Mouse (Mus musculus) T-helper 2 cell (primary cell): Measurements from ENCODE around the gene Syn3.

Experiments
- in situ Hi-C: fragments of 300-600 bp; cut with MboI, MseI; formaldehyde crosslinking; loops from one replicate; pipeline ENCODE4 v1.15.1; 2025; ENCODE audit warnings: high pct_unique_total_duplicates

Gene Syn3

DNA sequence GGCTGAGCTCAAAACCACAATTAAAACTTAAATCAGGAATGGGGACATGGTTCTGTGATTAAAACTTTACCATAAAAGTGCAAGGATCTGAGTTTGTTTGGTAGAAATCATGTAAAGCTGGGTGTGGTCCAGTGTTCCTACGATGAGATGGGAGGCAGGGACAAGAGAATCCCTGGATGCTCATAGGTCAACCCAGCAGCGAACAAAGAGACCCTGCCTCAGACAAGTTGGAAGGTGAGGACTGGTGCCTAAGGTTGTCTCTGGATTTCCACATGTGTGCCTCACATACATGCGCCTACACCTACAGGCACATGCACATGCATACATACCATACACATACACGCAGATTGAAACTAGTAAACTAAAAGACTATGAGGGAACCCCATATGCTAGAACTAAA lies 389.9 kb downstream of the Syn3 start:
- in situ Hi-C loops, result no loop called here

DNA sequence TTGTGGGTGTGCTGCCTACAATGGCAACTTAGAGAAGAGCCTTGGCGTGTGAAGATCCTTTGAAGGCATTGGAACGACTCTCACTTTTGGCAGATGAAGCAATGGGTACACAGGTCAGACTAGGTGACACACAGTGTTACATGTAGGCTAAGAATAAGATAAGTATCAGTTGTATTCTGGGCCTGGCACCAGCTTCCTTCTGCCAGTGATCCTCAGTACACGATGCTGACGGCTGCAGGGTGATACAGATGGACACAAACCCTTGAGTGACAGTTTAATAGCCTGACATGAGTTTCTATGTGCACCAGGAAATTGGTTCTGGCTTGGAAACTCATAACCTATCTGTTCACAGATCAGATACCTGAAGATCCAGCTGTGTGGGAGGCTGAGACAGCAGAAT lies 391.0 kb downstream of the Syn3 start:
- in situ Hi-C loops, result no loop called here

DNA sequence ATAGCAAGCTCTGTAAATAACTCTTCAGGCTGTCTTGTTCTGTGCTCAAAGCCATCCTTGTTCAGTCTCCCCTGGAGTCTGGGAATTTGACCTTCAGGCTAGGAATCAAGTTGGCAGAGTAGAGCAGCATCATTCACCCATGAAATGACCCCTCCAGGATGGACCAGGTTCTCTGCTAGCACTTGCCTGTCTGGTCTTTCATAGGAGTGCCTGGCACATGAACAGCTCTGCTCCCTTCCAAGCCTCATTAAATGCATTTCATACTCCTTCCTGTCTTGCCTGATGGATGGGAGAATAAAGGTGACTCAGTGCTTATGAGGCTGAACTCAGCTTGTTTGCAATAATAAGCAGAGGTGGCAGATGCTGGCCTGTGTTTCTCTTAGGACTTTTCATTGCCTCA lies 394.7 kb downstream of the Syn3 start:
- in situ Hi-C loops, result no loop called here

DNA sequence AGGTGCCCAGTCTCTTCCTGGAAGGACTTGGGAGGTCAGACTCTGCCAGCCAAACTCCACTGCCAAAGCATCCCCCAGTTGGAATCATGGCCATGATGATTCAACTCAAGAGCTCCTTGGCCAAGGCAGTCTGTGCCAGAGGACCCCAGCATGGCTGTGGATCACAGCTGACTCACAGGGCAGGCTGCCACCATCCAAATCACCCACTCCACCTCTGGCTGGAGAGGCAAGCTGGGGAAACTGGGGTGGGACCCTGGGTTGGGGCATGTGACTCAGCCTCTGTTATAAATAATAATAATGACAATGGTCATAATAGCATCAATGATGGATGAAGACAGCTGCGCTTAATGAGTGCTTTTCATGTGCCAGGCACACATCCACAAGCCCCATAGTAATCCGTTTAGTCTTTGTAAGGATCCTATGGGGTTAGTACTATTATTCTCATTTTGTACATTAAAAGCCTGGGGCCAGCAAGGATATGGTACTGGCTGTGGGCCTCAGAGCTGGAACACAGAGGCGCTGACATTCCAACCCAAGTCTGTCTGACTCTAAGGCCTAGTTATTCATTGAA lies 398.3 kb downstream of the Syn3 start:
- in situ Hi-C loops, result no loop called here

DNA sequence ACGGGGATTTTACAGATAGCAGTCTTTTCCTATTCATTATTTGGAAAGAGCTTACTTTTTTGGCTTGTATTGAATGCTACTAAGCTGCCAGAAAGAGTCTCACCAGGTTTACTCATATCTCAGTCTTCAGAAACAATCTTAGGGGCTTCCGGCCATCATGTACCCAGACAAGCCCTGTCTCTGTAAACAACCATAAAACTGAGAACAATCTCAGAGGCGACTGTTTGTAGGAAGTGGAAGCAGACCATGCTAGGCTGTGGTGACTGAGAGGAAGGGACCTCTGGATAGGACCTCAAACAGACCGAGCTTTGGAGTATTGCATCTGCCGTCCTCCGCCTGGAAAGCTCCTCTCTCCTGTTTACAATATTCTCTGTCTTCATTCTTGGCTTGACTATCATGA lies 400.3 kb downstream of the Syn3 start:
- in situ Hi-C loops, result no loop called here

DNA sequence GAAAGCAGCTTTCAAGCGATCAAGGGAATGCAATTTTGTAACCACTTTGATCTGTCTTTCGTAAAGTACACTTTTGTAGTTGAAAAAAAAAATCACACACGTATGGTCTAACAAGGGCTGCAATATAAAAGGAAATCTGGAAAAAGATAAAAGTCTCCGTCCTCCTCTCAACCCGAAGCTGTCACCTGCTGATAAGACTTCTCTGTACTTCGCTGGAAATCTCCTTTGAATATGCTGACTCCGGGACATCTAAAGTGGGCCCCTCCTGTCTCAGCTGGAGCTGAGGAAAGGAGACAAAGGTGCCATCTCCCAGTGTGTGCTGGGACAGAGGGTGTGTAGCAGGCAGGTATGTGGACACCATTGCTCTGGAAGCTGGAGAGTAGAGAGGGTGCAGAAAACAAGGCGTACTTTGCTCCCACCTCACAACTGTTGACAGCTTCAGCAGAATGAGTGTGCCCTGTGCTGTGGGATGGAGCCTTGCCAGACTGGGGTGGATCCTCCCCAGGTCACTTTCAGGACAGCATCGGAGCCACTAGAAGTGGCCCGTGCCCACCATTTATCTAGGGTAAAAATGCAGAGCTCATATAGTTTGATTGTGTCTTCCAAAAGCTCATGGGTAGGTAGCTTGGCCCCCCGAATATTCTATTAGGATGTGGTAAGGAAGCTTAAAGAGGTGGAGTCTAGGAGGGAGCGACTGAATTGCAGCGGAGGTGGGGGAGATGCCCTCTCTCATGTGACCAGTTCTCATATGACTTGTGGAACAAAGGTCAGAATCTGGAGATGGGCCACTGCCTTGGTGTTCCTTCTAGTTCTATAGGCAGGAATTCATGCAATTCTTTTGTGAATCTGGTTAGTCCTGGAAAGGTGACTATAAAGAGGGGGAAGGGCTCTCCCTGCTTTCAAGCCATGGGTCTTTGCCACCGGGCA lies 405.3 kb downstream of the Syn3 start:
- in situ Hi-C loops, result no loop called here

DNA sequence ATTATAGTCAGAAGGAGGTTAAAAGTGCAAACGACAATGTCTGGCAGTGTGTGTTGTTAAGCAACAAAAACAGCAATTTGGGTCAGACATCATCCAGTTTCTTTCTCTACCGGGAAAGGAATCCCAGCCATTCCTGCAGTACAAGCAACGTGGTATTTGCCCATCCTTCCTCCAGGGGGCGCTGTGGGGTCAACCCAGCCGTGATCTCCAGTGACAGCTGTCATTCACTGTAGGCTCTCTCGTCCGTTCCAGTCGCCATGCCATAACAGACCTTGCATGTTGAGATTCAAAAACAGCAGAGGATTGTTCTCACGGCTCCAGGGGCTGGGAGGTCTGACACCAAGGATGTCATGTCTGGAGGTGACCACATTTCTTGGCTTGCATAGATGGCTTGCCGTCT lies 406.8 kb downstream of the Syn3 start:
- in situ Hi-C loops, result no loop called here

DNA sequence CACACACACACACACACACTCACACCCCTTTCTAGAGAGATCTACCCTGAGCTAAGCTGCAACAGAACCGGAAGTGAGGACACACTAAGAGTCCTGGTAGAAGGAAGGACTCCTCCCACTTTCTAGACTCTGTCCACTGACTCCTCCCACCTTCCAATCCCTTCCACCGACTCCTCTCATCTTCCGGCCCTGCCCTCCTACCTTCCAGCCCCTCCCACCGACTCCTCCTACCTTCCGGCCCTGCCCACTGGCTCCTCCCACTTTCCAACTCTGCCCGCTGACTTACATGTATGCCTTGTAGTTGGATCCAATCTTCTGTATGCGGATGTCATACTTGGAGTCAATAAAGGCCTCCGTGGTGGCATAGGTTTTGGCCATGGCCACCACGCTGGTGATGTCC lies 418.8 kb downstream of the Syn3 start:
- in situ Hi-C loops, result no loop called here

DNA sequence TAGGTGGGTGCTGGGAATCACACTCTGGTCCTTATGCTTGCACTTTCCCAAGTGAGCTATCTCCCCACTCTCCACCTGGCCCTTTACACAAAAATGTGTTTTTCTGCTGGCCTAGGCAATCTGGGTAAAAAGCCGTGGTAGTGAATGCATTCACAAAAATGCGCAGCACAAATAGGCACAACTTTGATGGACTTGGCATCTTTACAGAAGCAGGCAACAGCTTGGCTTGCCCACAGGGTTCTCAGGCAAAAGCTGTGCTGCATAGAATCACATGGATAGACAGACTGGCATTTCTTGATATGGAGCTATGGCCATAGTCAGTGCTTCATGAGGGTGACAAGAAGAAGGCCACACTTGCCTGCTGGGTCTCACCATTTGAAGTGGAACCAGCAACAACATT lies 419.9 kb downstream of the Syn3 start:
- in situ Hi-C loops, result no loop called here

DNA sequence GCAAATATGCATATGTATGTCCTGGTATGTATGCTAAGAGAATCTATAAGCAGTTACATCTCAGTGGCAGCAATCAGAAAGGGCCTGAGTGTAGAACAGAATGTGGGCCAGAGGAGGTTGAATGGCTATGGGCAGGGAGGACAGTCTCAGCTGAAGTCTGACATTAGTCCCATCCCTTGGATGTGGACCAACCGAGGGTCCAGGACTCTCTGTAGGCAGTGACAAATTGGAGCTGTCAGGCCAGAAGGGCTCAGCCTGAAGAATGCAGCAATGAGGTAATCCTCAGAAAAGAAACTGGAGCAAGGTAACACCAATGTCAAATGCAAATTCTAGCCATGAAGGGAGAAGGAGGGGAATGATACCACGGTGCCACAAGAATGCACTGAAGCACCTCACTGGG lies 421.4 kb downstream of the Syn3 start:
- in situ Hi-C loops, result no loop called here

DNA sequence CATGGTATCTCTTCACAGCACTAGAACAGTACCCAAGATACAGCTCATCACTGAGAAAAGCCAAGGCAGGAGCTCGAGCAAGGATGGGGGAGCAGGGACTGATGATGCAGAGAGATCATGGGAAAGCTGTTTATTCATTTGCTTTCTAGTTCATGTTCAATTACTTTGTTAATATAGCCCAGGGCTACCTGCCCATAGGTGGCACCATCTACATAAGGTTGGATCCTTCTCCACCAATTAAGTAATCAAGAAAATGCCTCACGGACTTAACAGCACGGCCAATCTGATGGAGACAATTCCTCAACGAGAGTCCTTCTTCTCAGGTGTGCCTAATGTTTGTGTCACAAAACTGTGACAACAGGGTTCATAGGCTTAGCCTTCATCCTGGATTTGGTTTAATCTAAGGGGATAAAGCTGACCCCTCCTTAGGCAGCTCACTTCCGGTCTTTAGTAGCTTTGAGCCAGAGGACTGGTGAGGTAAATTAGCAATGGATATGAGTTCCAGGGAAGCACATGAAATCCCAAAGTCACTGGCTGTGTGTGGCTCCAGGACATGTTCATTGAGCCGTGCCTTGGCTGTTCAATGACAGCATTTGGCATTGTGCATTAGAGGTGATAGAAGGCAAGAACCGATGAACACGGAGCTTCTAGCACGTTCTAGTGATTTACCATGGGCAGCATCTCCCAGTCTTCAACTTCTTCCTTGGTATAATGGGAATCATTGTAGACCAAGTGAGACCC lies 423.6 kb downstream of the Syn3 start:
- in situ Hi-C loops, result no loop called here

DNA sequence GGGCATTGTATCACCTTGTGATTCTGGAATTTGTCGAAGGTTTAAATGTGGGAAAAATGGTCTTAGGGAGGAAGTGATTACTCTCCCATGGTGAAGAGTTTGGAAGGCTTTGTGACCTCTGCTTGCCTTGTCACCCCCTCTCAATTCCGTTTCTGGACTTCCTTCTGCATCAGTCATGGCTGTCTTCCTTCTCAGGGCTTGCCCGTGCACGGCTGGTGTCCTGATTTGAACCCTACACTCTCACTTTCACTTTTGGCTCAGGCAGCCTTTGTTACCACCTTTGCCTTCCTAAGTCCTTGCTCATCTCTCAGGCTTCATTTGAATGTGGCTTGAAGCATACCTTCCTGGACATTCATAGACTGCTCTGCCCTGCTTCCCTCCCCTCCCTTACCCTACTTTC lies 424.6 kb downstream of the Syn3 start:
- in situ Hi-C loops, result no loop called here

DNA sequence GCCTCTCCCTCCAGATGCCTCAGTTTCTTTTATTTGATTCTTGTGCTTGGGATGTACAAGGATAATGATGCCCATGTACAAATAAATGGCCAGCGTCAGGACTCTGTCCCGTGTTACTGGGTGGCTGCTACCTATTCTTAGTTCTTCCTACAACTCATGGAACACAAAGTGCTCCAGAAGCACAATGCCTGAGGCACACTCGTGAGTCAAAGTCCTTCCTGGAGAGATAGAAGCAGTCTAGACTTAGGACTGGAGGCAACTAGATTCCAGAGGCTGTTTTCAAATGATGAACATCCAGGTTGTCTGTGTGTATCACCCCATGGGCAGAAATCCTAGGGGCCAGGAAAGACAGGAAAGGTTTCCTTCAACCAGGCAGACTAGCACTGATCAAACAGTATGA lies 427.9 kb downstream of the Syn3 start:
- in situ Hi-C loops, result no loop called here

DNA sequence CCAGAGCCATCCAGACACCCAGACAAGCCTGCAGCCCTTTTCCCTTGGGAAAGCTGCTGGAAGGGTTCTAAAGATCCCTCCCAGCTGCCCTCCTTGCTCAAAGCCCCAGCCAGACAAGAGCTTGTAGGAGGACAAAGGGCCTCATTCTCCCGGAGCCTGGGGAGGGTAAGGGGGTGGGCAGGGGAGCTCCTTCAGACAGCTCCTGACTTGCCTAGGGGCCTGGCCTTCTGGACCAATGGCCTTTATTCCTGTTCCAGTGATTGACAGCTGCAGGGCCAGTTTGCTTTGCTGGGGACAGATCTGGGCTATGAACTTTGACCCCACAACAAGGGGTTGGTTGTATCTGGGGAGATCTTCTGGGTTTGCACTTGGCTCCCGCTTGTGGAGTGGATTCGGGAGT lies 429.4 kb downstream of the Syn3 start:
- in situ Hi-C loops, result loop anchor here (10.0 kb wide), 1 partner anchor 225 kb away; no protein-coding TSS in a partner anchor

DNA sequence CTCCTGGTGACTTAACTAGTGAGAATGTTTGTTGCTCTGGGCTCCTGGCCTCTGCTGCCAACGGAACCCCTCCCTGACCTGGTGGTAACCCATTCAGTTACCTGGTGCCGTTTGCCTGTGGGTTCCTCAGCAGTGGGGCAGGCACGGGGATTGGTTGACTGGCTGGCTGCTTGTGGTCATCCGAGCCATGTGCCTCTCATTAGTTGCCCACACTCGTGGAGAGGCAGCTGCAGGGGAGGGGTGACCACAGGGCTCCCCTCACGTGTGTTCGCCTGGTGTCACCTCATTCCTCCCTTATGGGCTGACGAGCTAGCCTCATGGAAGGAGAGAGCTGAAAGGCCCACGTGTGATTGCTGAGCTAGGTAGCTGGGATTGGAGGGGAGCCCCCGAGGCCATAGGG lies 430.8 kb downstream of the Syn3 start:
- in situ Hi-C loops, result loop anchor here (10.0 kb wide), 1 partner anchor 227 kb away; no protein-coding TSS in a partner anchor

DNA sequence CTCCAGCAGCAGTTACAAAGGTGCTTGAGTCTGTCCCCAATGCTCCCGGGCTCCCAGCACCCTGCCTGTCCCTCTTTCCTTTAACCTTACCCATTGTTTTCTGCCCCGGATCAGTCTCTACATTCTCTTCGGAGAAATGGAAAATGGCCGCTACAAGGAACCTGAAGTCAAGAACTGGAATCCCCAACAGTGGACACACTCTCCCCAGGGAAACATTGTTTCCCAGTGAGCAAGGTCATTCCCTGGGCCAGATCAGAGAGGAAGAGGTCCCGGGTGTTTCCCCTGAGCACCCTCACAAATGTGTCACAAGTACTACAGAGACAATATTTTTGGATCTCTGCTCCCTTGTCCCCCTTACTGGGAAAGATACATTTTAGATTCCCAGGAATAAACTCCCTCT lies 432.0 kb downstream of the Syn3 start:
- in situ Hi-C loops, result loop anchor here (10.0 kb wide), 1 partner anchor 228 kb away; no protein-coding TSS in a partner anchor

DNA sequence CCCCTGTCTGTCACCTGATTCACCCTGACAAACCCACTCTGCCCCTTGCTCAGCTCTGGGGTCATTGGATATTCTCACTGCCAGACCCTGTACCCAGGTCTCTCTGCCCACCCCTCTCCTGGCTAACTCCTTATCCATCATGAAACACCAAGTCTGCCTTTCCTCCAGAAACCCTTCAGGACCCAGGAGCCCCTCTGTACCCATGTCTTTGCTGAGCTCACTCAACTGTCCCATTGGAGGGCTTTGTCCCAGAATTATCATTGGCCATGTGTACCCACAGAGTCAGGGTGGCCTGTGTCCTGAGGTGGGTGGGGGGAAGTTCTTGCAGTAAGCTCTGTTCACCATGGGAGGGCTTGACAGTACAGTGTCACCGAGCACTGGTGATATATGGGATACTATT lies 433.0 kb downstream of the Syn3 start:
- in situ Hi-C loops, result loop anchor here (10.0 kb wide), 1 partner anchor 229 kb away; no protein-coding TSS in a partner anchor

DNA sequence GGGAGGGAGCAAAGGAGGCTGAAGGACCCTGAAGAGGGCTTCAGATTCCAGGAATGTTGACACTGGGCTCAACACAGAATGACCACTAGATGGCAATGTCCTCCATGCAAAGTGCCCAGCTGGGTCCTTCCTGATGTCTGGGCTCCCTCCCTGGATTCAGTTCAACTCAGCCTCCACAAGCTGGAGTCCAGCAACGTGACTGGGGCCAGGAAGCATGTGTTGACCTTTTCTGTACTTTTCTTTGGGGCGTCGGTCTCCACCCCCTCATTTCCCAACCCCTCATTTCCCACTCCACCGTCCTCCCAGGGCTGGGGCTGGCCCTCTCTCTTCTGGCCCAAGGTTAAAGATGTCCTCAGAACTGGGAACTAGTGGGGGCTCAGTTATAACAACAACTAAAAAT lies 433.8 kb downstream of the Syn3 start:
- in situ Hi-C loops, result loop anchor here (5.0 to 10.0 kb wide), 2 partner anchors 230 to 402 kb away; no protein-coding TSS in a partner anchor

DNA sequence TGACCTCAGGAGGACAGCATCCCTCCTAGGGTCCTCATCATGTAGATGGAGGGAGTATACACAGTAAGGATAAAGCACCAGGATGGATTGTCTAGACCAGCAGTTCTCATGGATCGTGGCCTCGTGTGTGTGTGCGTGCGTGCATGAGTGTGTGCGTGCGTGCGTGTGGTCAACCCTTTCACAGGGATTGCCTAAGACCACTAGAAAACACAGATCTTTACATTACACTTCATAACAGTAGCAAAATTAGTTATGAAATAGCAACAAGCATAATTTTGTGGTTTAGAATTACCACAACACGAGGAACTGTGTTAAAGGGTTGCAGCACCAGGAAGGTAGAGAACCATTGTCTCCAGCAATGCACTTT lies 435.7 kb downstream of the Syn3 start:
- in situ Hi-C loops, result loop anchor here (5.0 to 10.0 kb wide), 2 partner anchors 232 to 404 kb away; no protein-coding TSS in a partner anchor

DNA sequence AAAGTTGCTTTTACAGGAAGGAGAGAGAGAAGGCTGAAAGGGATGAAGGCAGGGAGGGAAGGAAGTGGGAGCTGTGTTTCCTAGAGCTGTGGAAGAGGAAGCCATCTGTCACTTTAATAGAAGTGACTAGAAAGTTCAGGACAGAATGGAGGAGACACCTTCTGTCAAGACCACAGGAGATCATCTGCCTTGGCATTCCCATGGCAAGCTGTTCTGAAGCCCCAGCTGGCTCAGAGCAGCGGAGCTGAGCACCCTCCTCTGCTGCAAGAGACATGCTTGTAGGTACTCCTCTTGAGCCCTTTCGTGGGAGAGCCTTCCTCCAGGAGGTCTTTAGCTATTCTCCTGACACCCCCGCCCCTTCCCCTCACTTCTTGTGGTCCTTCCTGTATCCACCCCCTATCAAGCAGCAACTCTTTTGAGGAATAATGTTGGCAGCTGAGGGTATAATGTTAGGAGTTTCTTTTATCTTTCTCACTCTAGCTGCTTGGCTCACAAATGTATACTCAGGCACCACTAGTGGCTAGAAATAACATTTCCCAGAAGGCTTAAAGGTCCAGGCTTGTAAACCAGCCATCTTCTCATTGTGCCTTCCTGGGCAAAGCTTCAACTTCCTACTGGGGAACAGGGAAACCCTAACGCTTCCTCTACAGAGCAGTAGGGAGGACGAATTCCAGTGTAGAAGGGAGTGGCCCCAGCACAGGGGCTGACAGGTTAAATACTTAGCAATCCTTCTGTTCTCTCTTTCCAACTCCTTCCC lies 436.3 kb downstream of the Syn3 start:
- in situ Hi-C loops, result loop anchor here (5.0 to 10.0 kb wide), 2 partner anchors 232 to 405 kb away; no protein-coding TSS in a partner anchor

DNA sequence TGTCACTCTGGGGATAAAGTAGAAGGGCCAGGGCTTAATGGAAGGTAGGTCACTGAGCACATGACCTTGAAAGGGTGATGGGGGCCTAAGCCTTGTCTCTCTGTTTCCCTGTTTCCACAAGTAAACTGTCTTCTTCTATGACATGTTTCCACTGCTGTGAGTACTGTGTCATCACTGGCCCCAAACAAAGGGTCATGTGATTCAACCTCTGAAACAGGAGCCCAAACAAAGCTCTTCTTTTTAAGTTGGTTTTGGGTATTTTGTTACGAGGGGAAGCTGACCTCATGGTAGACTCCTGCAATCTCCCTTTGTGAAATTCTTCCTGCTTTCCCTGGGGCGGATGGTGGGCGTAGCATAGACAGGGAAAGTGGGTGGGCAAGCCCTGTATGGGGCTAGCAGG lies 438.4 kb downstream of the Syn3 start:
- in situ Hi-C loops, result loop anchor here (5.0 to 10.0 kb wide), 2 partner anchors 235 to 407 kb away; no protein-coding TSS in a partner anchor
